Mouse (Mus musculus) cortical plate, adult 2 months (tissue): ENCODE data around the gene Sft2d1.

Experiments
- CTCF ChIP-seq: fragments of 200-500 bp; IDR thresholded peaks from 2 replicates; pipeline ENCODE4 v1.5.1; 2011; ENCODE audit warnings: mild to moderate bottlenecking, control low read depth, low read length; ENCODE audit not compliant: insufficient read depth; ENCODE audit errors: extremely low read depth
- POLR2A ChIP-seq: fragments of 200-500 bp; IDR thresholded peaks from 2 replicates; pipeline ENCODE4 v1.6.1; 2011; ENCODE audit warnings: mild to moderate bottlenecking, low read length, control low read depth; ENCODE audit not compliant: insufficient read depth; ENCODE audit errors: extremely low read depth

GRCm38 (mm10) chr17:8276680-8277079, 34.2 kb upstream of the Sft2d1 start:
- TF ChIP-seq CTCF (no peak), POLR2A (no peak)
